Mouse (Mus musculus) frontal cortex, postnatal 14 days (tissue): ENCODE data around the gene Tcta.
"Not testable (repeated sequence)": the region's sequence is repeated elsewhere in the genome, so short reads cannot be mapped to it uniquely, and the experiment has no call there.

Source experiments
- DNase-seq, 2 experiments: peaks; one replicate each; pipeline ENCODE4 v3.0.0; 2022; ENCODE audit warnings: low spot score in 2 of 2

Tcta gene

DNA sequence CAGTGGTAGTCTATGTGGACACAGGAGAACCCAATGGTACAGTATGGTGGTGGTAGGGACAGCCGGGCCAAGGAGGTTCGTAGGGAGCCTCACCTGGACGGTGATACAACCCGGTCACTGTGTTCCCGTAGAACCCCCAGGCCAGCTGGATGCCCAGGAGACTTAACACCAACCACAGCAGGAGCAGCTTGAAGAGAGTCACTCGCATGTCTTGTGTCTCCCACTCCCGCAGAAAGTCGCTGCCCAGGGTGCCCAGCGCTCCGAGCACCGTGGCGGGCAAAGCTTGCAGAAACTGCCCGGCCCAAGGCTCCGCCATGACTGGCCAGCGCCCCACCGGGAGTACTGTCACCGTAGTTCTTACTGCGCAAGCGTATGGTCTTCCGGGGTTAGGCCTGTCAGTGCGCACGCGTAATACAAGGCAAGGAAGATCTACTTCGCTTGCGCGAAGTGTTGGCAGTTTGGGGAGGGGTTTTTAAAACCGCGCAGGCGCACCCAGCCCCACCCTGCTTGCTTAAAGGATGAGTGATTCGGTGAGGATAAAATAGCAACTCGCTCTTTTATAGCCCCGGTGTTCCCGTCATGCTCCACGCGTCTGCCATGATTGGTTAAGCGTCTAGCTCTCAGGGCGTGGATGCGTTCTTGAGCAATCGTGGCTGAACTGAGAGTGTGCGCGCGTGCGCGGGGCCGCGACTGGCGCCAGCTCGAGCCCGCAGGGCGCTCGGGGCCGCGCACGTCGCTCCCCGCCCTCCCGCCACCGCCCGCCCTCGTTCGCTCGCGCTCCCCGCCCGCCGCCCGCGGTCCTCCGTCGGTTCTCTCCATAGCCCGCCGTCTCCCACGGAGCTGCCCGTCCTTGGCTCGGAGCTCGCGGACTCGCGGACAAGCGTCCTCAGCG, at the start of gene Tcta, which contains the start of gene Rhoa:
Tcta (minus strand) TSS at position 532 of the 892 bp plus-strand sequence.
Rhoa (plus strand) TSS at position 501 of the 892 bp plus-strand sequence.
- peak; percentile 98 to 100 for DNase-seq

DNA sequence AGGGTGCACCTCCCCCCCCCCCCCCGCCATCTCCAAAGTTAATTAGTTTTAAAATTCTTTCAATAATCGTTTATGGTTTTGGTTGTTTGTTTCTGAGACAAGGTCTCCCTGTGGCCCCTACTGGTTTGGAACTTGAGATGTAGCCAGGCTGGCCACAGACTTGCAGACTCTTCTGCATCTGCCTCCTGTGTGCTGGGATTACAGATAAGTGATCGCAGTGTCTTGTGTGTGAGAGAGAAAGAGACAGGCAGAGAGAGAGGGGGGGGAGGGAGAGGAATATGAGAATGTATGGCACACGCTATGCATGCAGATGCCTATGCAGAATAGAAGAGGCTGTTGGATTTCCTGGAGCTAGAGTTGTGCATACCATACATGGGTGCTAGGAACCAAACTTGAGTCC, 43.8 kb upstream of the Tcta start:
- no peak for DNase-seq

DNA sequence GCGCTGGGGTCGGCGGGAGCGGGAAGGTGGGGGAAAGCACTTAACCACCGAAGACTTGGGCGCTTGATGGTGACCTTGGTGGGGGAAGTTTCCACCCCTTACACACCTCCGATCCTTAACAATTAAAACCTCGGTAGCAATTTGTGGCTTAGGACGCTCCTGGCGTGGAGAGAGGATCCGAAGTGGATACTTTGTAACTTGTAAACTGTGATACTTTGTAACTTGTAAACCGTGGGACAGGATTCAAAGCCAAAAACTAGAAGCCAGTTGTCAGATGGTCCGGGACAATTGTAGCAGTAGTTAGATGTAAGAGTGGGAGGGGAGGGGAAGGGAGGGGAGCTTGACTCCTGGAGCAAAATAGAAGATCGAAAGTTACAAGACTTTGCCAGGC, 42.3 kb upstream of the Tcta start:
- no peak for DNase-seq

DNA sequence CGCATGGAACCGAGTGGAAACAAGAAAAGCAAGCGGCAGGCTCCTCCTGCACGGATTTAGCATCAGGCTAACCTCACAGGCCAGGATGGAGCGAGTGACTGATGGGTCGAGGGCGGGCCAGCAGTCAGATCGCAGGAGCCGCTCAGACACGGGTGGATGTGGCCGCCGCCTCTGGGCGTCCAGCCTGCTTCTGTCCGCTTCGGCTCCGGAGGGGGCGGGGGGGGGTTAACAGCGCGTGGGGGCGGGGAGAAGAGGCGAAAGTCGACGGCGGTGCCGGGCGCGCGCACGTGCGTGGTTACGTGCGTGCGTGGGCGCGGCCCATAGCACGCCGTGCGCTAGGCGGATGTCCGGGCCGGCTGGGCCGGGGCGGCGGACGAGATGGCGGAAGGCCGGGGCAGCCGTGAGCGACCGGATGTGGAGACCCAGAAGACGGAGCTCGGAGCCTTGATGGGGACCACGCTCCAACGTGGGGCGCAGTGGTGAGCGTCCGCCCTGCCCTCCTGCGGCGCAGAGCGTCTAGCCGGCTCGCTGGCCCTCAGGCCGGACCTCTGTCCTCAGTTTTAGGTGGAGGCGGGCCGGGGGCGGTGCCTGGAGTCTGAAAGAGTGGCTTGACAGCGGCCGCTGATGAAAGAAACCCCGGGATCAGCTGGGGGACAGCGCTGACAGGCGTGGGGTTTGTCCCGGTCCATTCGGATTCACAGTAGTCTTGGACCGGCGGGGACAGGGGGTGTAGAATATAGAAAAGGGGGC, 41.8 kb upstream of the Tcta start, which contains the start of gene Usp4:
Usp4 (plus strand) TSS at position 314 of the 750 bp plus-strand sequence.
- DNase-seq = peak; percentile 70 to 78

DNA sequence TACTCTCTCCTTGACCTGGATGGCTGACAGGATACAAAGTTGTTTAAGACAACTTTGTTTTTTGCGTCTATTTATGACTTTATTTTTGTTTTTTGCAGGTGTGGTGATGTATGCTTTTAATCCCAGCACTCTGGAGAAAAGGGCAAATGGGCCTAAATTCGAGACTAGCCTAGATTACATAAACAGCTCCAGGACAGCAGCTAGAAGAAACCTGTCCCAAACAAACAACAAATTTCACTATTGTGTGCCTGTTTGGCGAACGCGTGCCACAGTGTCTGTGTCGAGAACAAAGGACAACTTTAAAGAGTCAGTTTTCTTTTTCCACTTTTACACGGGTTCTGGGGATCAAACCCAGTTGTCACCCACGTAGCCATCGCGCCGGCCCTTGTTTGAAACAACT, 41.1 kb upstream of the Tcta start:
- DNase-seq = no peak

DNA sequence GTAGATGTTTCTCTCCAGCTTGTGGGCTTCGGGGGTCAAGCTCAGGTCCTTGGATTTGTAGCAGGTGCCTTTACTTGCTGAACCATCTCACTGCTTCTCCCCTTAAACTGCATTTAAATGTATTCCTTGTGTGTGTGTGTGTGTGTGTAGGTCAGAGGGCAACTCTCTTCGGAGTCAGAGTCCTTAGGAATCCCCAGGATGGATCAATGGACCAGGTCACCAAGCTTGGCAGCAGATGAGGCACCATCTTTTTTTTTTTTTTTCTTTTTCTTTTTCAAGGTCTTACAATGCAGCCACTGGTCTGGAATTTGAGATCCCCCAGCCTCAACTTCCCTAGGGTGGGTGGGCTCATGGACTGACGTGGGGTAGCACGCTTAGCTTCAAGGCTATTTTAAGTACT, 38.5 kb upstream of the Tcta start:
- no peak for DNase-seq

DNA sequence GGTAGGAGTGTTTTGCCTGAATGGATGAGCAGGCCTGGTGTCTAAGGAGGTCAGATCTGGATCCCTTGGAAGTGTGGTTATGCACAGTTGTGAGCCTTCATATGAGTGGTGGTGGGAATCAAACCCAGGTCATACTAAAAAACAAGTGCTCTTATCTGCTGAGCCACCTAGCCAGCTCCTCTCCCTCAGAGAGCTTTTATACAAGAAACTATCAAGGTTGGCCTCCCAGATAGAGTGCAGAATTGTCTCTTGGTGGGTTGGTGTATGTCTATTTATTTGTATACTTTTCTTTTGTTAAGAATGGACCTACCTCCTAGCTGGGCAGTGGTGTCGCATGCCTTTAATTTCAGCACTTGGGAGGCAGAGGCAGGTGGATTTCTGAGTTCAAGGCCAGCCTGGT, 37.9 kb upstream of the Tcta start:
- DNase-seq = no peak

DNA sequence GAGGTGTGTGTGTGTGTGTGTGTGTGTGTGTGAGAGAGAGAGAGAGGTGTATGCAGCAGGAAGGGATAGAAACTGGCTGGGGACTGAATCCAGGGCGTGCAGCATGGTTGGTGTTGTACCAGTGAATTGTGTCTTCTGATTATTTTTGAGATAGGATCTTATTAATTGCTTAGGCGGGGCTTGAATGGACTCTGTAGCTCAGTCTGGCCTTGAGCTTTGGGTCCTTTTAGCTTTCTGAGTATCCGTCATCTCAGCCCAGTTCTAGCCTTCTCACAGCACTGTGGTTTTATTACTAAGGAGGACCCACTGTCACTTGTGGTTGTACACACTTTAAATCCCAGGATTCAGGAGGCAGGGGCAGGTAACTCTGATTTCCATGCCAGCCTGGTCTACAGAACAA, 37.4 kb upstream of the Tcta start:
- no peak for DNase-seq

DNA sequence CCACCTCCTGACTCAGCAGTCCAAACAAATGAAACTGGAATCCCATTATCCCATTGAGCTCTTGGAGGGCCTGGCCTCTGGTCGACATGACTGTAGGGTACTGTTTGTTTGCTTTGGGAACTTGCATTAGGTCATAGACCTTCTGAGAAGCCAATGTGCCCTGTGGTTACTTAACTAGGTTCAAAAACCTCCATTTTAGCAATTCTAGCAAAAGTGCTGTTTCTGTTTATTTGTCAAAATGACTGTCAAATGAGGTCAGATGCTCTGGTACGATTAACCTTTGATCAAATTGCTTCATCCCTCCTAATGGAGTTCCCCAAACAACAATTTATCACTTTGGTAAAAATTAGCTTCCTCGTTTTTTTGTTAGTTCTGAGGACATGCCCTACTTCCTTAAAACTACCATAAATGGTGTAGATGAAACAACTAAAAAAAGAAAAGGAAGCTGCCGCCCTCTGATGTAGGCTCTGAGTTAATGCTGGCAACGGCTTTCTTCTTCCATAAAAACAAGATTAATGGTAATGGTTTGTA, 36.4 kb upstream of the Tcta start:
- DNase-seq = no peak

DNA sequence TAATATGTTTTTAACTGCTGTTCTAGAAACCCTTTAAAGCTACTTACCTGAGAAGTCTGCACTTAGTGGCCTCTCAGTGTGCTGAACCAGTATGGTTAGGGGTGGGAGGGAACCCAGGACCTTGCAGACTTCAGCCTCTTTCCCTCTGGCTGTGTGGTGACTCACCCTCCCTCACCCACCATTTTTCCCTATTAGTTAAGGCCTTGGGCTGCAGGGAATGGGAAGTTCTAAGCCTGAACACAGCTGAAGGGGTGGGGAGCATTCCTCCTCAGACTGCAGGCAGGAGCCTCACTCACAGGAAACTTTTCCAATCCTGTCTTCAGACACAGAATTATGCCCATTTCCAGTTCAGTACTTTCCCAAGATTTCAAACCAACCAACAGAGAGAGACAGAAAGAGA, 35.8 kb upstream of the Tcta start:
- no peak for DNase-seq

DNA sequence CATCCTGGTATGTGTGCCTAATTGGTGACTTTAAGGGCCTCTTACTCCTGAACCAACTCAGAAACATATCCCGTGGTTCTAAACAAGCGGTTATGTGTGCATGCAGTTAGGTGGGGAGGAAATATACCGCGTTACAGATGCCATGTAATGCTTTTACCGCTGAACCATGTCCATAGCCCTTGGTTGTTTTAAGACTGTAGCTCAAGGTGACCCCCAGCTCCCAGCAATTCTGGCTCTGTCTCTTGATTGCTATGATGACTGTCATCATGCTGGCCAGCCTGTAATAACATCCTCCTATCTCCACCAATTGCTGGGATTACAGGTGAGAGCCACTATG, 35.1 kb upstream of the Tcta start:
- DNase-seq = no peak

DNA sequence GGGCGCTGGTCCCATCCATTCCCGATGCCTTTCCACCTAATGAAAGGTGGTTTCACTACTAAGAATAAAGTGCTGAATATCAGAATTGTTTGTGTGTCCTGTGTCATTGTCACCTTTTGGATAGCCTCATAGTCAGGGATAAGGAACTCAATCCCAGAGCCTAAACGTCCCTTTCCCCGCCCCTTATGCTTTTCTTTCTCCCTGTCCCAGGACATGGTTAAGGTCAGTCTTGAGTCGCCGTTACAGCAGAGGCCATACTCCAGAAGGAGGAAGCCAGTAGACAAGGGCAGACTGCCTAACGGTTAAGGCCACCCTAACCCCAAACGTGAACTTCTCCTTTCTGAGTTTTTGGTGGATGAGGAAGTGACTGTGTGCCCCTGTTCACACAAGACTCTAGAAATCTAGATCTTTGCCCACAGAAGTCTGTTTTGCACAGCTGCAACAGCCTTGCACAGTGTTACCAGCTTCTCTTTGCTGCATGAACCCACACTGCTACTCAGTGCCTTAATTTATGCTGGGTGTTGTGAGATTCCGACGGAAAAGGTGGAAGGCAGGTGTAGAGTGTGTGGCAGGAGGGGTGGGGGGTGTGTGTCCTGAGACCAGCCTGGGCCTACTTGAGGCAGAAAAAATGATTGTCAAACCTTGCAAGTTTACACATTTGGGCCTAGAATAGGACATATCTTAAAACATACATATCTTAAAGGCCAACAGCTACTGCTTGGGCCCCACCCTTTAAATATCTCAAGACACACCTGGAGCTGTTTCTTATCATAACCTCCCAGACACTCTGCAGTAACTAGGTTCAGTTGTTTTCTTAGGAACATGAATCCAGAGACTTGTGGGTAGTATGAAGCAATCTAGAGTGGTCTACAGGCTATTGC, 34.5 kb upstream of the Tcta start:
- DNase-seq = no peak

DNA sequence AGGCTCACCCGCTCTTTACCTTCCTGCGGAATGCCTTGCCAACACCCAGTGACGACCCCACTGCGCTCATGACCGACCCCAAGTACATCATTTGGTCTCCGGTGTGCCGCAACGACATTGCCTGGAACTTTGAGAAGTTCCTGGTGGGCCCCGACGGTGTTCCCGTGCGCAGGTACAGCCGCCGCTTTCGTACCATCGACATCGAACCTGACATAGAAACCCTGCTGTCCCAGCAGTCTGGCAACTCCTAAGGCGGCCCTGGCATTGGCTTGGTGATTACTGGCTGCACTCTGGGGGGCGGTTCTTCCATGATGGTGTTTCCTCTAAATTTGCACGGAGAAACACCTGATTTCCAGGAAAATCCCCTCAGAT, 33.9 kb upstream of the Tcta start:
- no peak for DNase-seq

DNA sequence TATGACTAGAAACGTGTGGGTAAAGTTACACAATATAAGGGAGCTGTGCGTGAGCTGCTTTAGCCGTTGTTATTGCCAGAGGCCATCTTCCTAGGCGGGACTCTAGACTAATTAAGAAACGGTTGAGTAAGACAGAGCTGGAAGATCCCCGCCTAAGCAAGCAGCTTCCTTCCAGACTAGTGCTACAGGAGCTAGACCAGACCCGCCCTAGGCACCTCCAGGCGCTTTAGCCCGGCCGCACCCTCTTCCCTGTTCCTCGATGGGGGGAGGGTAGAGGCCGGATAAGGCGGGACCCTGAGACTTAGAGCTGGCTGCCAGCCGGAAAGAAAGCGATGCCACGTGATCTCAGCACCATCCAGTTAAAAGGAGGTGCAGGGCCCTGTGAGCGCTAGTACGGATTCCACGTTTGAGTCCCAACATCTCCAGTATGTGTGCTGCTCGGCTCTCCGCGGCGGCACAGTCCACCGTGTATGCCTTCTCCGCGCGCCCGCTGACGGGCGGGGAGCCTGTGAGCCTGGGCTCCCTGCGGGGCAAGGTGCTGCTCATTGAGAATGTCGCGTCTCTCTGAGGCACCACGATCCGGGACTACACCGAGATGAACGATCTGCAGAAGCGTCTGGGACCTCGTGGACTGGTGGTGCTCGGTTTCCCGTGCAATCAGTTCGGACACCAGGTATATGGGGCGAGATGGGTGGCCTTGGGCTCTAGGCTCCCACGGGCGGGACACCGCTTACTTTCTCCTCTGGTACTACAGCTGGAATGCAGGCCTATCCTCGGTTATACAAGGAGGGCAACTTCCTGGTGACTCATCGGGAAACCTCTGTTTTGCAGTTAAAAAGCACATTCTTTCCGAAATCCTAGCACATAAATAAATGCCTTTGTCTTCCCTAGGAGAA, 33.2 kb upstream of the Tcta start, which contains the start of gene Gpx1:
Gpx1 (plus strand) TSS at position 18 of the 896 bp plus-strand sequence.
- peak; percentile 81 for DNase-seq

DNA sequence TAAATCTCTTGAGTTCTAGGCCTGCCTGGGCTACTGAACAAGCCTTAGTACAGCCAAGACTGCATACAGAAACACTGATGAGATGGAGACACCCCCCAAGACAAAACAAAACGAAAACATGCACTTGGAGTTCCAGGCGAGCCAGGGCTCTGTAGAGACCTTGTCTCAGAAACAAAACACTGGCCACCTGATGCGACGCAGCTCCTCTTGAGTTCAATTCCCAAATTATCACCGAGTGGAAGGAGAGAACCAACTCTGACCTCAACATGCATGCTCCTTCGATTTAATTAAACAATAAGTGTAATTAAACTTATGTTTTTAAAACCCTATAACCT, 32.6 kb upstream of the Tcta start:
- no peak for DNase-seq

DNA sequence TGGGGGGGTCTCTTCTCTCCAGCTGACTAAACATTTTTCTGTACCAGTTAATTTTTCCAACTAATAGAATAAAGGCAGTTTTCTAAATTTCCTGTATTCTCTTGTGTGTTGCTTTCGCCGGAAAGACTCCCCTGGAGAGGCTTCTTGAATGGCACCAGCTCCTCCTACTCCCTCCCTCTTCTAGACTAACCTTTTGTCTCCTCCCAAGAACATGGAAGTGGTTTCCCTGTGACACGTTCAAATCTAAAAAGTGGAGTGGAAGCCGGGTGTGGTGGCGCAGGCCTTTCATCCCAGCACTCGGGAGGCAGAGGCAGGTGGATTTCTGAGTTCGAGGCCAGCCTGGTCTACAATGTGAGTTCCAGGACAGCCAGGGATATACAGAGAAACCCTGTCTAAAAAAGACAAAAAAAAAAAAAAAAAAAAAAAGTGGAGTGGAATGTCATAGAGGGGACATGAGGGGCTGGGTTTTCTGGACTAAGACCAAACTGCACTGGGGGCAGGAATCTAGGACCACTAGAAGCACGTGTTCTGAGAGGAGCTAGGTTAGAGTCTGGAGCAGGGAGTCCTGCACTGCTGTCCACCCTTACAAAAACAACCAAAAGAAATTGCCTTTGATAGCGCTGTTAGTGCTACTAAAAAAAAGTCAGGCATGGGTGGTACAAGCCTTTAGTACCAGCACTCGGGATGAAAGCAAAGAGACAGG, 32.0 kb upstream of the Tcta start:
- DNase-seq = no peak

DNA sequence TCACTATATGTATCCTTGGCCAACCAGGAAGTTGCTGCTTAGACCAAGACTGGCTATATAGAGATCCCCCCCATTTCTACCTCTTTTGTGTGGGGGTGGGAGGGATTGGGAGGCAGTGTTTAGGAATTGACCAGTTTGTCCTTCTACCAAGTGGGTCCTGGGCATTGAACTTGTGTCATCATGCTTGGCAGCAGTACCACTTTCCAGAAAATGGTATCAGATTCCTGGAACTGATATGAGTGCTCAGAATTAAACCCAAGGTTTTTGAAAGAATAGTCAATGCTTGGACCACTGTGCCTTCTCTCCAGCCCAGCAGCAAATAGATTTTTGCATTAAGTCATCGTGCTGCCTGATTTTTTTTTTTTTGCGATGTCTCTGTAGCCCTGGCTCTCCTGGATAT, 19.9 kb upstream of the Tcta start:
- DNase-seq = no peak

DNA sequence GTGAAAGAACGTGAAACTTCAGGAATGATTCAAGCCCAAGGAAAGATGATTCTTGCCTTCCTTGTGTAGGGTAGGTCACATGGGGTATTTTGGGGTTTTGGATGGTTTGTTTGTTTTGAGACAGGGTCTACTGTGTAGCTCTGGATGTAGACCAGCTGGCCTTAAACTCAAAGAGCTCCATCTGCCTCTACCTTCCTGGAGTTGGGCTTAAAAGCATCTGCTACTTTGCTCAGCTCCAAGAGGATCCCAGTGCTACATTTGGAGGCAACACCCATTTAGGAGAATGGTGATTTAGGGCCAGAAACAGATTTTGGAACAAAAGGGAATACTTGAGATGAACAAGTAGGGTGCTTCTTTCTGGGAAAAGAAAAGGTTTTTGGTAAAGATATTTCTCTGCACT, 18.8 kb upstream of the Tcta start:
- DNase-seq = no peak

DNA sequence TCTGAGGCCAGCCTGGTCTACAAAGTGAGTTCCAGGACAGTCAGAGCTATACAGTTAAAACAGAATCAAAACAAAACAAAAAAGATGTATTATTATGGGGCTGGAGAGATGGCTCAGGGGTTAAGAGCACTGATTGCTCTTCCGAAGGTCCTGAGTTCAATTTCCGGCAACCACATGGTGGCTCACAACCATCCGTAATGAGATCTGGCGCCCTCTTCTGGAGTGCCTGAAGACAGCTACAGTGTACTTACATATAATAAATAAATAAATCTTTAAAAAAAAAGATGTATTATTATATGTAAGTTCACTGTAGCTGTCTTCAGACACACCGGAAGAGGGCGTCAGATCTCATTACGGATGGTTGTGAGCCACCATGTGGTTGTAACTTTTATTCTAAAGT, 16.1 kb upstream of the Tcta start:
- not testable (repeated sequence) for DNase-seq

DNA sequence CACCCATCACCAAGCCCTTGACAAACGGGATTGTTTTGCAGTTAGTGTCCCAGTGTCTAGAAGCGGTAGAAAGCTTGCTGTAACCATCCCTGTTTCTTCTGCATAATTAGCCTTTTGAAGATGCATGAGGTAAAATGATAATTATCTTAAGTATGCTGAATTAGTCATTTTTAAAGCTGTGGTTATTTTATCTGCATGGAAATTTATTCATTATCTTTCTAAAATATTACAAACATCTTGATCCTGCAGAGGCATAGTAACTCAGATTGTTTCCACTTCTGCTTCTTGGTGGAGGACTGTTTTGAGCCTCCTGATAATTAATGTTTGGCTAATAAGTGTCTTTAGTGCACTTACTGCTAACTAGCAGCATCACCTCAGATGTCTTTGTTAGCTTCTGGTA, 12.5 kb upstream of the Tcta start:
- DNase-seq = no peak
